Comparison of ENCODE assay signal across 24 mouse cellular contexts in genomic region chr1:166412266-166412665, GRCm38 (mm10). TPM values are rescaled to one million over a fixed set of nuclear protein-coding genes. Genes with fewer than 3 reads are reported as not detected.
A peak's percentile ranks its signal among the peaks of the same experiment; 100 is the strongest.
DNase-seq lines count a peak whose midpoint lies in the region; ATAC-seq lines count a peak whose summit lies in the region.
"Had no signal": no experiment of that assay in that cellular context is flagged by ENCODE, and none has a peak within 500 bp of the region (broad histone marks: within the 10 kb centered on the region; RNA-seq: fewer than 3 reads in every experiment).

No protein-coding gene starts in this region.

- H3K9ac ChIP-seq in midbrain, embryonic 11.5 days (ENCODE audit: low read length): no peak overlapping the region
- H3K9ac ChIP-seq in midbrain, embryonic 16.5 days (ENCODE audit: low read depth, low read length): no peak overlapping the region
- H3K9ac ChIP-seq: embryonic facial prominence, embryonic 13.5 days; embryonic facial prominence, embryonic 15.5 days; forebrain, embryonic 12.5 days had no signal

- H3K9me3 ChIP-seq in midbrain, embryonic 11.5 days (ENCODE audit: control insufficient read depth, low read length): peaks cover 7% of the 10 kb centered on the region
- H3K9me3 ChIP-seq in midbrain, embryonic 16.5 days (replicated peaks; ENCODE audit: control insufficient read depth, low read length, poor library complexity, severe bottlenecking): peaks cover 3% of the 10 kb centered on the region; the same call in 1 of the 2 replicates
- H3K9me3 ChIP-seq: embryonic facial prominence, embryonic 15.5 days had no signal

- peaks cover 11% of the 10 kb centered on the region for H3K4me1 ChIP-seq in midbrain, embryonic 11.5 days (ENCODE audit: control insufficient read depth, insufficient read depth, low read length)
- H3K4me1 ChIP-seq in midbrain, embryonic 16.5 days (ENCODE audit: control insufficient read depth, insufficient read depth, low read length): peaks cover 14% of the 10 kb centered on the region

- H3K4me3 ChIP-seq in midbrain, embryonic 11.5 days (ENCODE audit: low read depth, low read length): no peak overlapping the region
- no peak overlapping the region for H3K4me3 ChIP-seq in midbrain, embryonic 16.5 days (ENCODE audit: low read depth, low read length)
- H3K4me3 ChIP-seq: embryonic facial prominence, embryonic 13.5 days; embryonic facial prominence, embryonic 15.5 days; erythroblast, embryonic 14.5 days; forebrain, embryonic 10.5 days; forebrain, embryonic 12.5 days had no signal

- DNase-seq in midbrain, embryonic 11.5 days (ENCODE audit: low spot score, missing footprints): peak; percentile 59
- peak; percentile 11 for DNase-seq in ES-CJ7 (ENCODE audit: low read depth, low spot score)
- peak; percentile 8 for DNase-seq in ZHBTc4 (ENCODE audit: low read depth, low spot score)
- DNase-seq: adrenal gland, adult 2 months; adrenal gland, postnatal 10 days; adrenal gland, postnatal 25 days; cerebellum, adult 11 months; cerebellum, adult 18-20 months; cerebellum, adult 8-10 months; cerebellum, adult 9-11 months; cerebellum, postnatal 14 days; cerebellum, postnatal 36 days; embryo, embryonic 11 days had no signal

- H3K36me3 ChIP-seq in midbrain, embryonic 11.5 days (ENCODE audit: control insufficient read depth, insufficient read depth, low read length): 0 out of 2 replicates have a peak, but pooled peaks cover 2% of the 10 kb centered on the region
- H3K36me3 ChIP-seq in midbrain, embryonic 16.5 days (ENCODE audit: control insufficient read depth, insufficient read depth, low read length): no peaks in the 10 kb centered on the region
- H3K36me3 ChIP-seq: G1E had no signal

- no peak overlapping the region for H3K4me2 ChIP-seq in midbrain, embryonic 11.5 days
- H3K4me2 ChIP-seq in midbrain, embryonic 16.5 days (ENCODE audit: low read length): no peak overlapping the region
- H3K4me2 ChIP-seq: embryonic facial prominence, embryonic 13.5 days; embryonic facial prominence, embryonic 15.5 days; forebrain, embryonic 12.5 days had no signal

- no peak overlapping the region for H3K27ac ChIP-seq in midbrain, embryonic 11.5 days (ENCODE audit: low read depth, low read length)
- H3K27ac ChIP-seq in midbrain, embryonic 16.5 days (ENCODE audit: low read length): no peak overlapping the region
- H3K27ac ChIP-seq: embryonic facial prominence, embryonic 13.5 days; embryonic facial prominence, embryonic 15.5 days; forebrain, embryonic 10.5 days; forebrain, embryonic 12.5 days had no signal

- no peaks in the 10 kb centered on the region for H3K27me3 ChIP-seq in midbrain, embryonic 11.5 days (ENCODE audit: control insufficient read depth, insufficient read depth, low read length)
- no peaks in the 10 kb centered on the region for H3K27me3 ChIP-seq in midbrain, embryonic 16.5 days (ENCODE audit: control insufficient read depth, insufficient read depth, low read depth, low read length)
- H3K27me3 ChIP-seq: embryonic facial prominence, embryonic 13.5 days; embryonic facial prominence, embryonic 15.5 days; forebrain, embryonic 12.5 days; Patski had no signal

- ATAC-seq in midbrain, embryonic 11.5 days (ENCODE audit: low FRiP score): no peak
- no peak for ATAC-seq in midbrain, embryonic 16.5 days
- no peak for ATAC-seq in megakaryocyte, adult 5-6 weeks (ENCODE audit: poor library complexity, severe bottlenecking)
- ATAC-seq: forebrain, embryonic 14.5 days; forebrain, embryonic 16.5 days; Patski had no signal

- WGBS in midbrain, embryonic 11.5 days: 89% methylated on average over 3 of the region's 3 CpGs
- WGBS in midbrain, embryonic 16.5 days: 90% methylated on average over 3 of the region's 3 CpGs

RNA-seq across cellular contexts. Expression of gene Pogk, which starts 2.6 kb away (rescaled TPM):
- polyA plus RNA-seq in midbrain, embryonic 11.5 days (2014; fragmentation: Nextera tagmentation; extraction: Ambion mirVana): 39.8 and 41.6 TPM in 2 replicates
- 38.4 and 41.5 TPM in 2 replicates for polyA plus RNA-seq in midbrain, embryonic 16.5 days (2015; fragmentation: Nextera tagmentation; extraction: Ambion mirVana)
- total RNA-seq in megakaryocyte, adult 5-6 weeks (2015): 3.6 and 4.9 TPM in 2 replicates
- 4.3 and 5.1 TPM in 2 replicates for total RNA-seq in megakaryocyte, adult 5-6 weeks (2017)
- polyA plus RNA-seq: G1E had no signal

RNA-seq across cellular contexts. Expression of gene Tada1, which starts 33.4 kb away (rescaled TPM):
- 70.5 and 73.5 TPM in 2 replicates for polyA plus RNA-seq in midbrain, embryonic 11.5 days (2014; fragmentation: Nextera tagmentation; extraction: Ambion mirVana)
- 88.8 and 98.7 TPM in 2 replicates for polyA plus RNA-seq in midbrain, embryonic 16.5 days (2015; fragmentation: Nextera tagmentation; extraction: Ambion mirVana)
- 44.1 and 47.3 TPM in 2 replicates for total RNA-seq in megakaryocyte, adult 5-6 weeks (2015)
- total RNA-seq in megakaryocyte, adult 5-6 weeks (2017): 28.9 and 29.4 TPM in 2 replicates

Comparison
In these comparisons a context has a peak if more than half of its experiments do, and no peak if none do; other contexts are left out.
1. DNase-seq: peak in every context shown above with its lines; median percentile 59 in midbrain, embryonic 11.5 days; 11 in ES-CJ7; 8 in ZHBTc4.